Mouse (Mus musculus) forebrain, embryonic 10.5 days (tissue): ENCODE data around the gene Babam2. TPM values are rescaled to one million over a fixed set of nuclear protein-coding genes. Genes with fewer than 3 reads are reported as not detected.

Source experiments
- DNase-seq: peaks from one replicate; pipeline ENCODE4 v3.0.0-alpha.2; 2017; ENCODE audit warnings: low spot score; ENCODE audit errors: extremely low spot score
- H3K27ac ChIP-seq: fragments of 300-500 bp; sonication (generic); 2 replicates; pipeline ENCODE4 v1.5.1; 2016; ENCODE audit warnings: mild to moderate bottlenecking
- H3K27me3 ChIP-seq: fragments of 300-500 bp; sonication (generic); 2 replicates; pipeline ENCODE4 v1.6.1; 2016; ENCODE audit warnings: mild to moderate bottlenecking; ENCODE audit not compliant: poor library complexity, severe bottlenecking
- H3K36me3 ChIP-seq: fragments of 300-500 bp; sonication (generic); replicated peaks from 2 replicates; pipeline ENCODE4 v1.6.1; 2016; ENCODE audit warnings: mild to moderate bottlenecking, moderate library complexity
- H3K4me1 ChIP-seq: fragments of 300-500 bp; sonication (generic); 2 replicates; pipeline ENCODE4 v1.6.1; 2016
- H3K4me3 ChIP-seq: fragments of 300-500 bp; sonication (generic); 2 replicates; pipeline ENCODE4 v1.5.1; 2016; ENCODE audit warnings: mild to moderate bottlenecking, moderate library complexity
- H3K9me3 ChIP-seq: fragments of 300-500 bp; sonication (generic); 2 replicates; pipeline ENCODE4 v1.6.1; 2016; ENCODE audit warnings: mild to moderate bottlenecking, moderate library complexity
- WGBS: fragments of 180-500 bp; shearing (Covaris S2); methylation state at CpG from one replicate; pipeline ENCODE4 v1.1.7; 2016; 5-methylcytosine and 5-hydroxymethylcytosine counted together
- polyA plus RNA-seq: library from polyadenylated mRNA; unstranded; fragments of >200 nt; fragmentation: Nextera tagmentation; extraction: Ambion mirVana; gene quantifications from 2 replicates; pipeline ENCODE4 v1.2.1, GENCODE M21; 2016

Babam2 gene
- polyA plus RNA-seq, 1 experiment from 2014 or later, result 51.7 TPM

DNA sequence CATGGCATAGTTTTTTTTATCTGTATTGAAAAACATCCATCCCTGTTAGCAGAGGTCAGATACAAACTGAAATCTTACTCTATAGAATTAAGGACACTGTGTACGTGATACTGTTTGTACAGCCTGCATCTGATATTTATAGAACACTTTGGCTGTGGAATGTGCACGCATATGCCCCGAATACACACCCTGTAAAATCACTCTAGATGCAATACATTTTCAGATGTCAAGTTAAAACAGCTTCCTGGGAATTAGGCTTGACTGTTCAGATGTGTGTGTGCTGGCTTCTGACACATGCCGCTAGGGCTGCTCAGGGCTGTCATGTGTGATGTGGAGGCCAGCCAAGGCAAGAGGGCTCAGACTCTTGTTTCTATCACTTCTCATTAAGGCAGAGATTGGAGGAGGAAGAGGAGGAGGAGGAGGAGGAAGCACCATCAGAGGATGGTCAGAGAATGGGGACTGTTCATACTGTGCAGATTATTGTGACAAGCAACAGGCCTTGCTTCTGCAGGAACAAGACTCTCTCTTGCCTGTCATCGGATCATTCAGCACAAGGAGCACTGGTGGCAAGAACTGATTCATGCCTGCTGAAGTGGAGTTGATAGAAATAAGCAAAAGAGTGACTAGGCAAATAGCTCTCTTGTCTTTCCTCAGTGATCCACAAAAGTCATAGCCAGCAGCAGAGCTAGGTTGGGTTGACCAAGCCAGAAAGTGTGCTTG is 368.7 kb downstream of the Babam2 start:
- no peak for DNase-seq
- 92% methylated on average over 5 of the region's 5 CpGs for WGBS

GRCm38 (mm10) chr5:32066839-32067238 is 369.4 kb downstream of the Babam2 start:
- Histone ChIP-seq H3K9me3 (no peaks in the 10 kb centered on the region), H3K36me3 (no peaks in the 10 kb centered on the region), H3K27ac (no peak overlapping the region), H3K4me1 (no peaks in the 10 kb centered on the region), H3K4me3 (no peak overlapping the region), H3K27me3 (no peaks in the 10 kb centered on the region)
- 89% methylated on average over 2 of the region's 2 CpGs for WGBS
- no peak for DNase-seq

More for the DNA sequence above, 368.7 kb downstream of the Babam2 start:
- Histone ChIP-seq H3K36me3 (no peaks in the 10 kb centered on the region), H3K9me3 (no peaks in the 10 kb centered on the region), H3K4me1 (no peaks in the 10 kb centered on the region), H3K27ac (no peak overlapping the region), H3K27me3 (no peaks in the 10 kb centered on the region), H3K4me3 (no peak overlapping the region)

DNA sequence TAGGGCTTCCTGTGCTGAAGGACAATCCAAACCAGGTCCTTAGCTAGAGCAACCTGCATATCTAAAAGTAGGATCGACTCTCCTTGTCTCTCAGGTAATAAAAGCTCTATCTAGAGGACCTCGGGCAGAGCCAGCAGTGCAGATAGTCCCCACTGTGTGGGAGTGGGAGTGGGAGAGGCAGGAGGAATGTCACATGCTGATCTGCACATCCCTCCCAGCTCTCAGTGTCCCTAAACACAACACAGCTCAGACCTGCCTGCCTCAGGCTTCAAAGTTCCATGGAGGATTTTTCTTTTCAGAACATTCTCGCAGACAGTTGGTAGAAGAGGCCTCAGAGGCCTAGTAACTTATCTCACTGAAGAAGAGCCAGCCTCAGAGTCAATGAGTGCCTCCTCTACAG is 371.1 kb downstream of the Babam2 start:
- WGBS, result 87% methylated on average over 3 of the region's 3 CpGs
- DNase-seq, result no peak
- H3K4me3 ChIP-seq, result no peak overlapping the region
- no peaks in the 10 kb centered on the region for H3K4me1 ChIP-seq
- no peaks in the 10 kb centered on the region for H3K27me3 ChIP-seq
- H3K36me3 ChIP-seq, result no peaks in the 10 kb centered on the region
- H3K27ac ChIP-seq, result no peak overlapping the region
- no peaks in the 10 kb centered on the region for H3K9me3 ChIP-seq

DNA sequence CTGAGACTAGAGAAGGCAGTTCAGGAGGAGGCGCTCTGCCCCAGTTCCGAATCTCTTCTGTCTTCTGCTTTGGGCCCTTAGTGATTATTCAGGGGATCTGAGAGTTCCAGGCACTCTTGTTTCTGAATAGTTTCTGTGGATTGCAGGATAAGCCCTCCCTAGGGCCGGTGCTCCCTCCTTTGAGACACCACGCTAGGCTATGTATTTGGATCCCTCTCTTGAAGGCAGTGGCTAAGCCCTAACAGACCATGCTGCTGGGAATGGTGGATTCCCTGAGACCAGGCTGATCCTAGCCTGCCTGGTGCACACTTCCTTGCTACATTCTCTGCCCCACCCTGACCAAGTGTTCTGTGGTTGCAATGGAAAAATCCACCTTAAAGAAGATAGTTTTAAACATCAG is 371.6 kb downstream of the Babam2 start:
- H3K4me1 ChIP-seq, result no peaks in the 10 kb centered on the region
- H3K9me3 ChIP-seq, result no peaks in the 10 kb centered on the region
- no peak for DNase-seq
- H3K27ac ChIP-seq, result no peak overlapping the region
- WGBS, result 62% methylated on average over 4 of the region's 4 CpGs
- H3K4me3 ChIP-seq, result no peak overlapping the region
- H3K27me3 ChIP-seq, result no peaks in the 10 kb centered on the region
- H3K36me3 ChIP-seq, result no peaks in the 10 kb centered on the region

DNA sequence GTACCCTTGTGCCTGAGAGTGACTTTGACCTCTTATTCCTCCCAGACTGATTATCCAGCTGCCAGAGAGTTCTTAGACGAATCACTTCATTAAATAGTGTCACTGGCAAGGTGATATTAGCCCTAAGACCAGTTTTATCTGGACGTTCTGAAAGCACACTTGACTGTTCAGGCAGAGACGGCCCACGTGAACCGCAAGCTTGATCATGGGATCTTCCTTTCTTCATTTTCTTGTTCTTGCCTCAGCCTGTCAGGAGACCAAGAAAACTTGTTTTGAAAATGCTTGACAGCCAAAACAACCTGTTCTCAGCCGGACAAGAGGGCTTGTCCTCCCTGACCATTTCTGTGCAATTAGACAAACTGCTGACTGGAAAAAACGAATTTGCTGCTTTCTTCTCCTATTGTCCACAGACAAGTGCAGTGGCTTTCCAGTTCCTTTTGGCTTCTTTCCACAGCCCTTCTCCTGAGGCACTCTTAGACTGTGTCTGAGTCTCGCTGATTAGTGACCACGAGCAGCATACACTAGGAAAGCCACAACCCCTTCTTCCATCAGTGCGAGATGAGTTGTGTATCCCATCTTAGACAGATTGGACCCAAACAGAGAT is 372.2 kb downstream of the Babam2 start:
- Histone ChIP-seq H3K4me1 (no peaks in the 10 kb centered on the region), H3K36me3 (no peaks in the 10 kb centered on the region), H3K4me3 (no peak overlapping the region), H3K27ac (no peak overlapping the region), H3K9me3 (no peaks in the 10 kb centered on the region), H3K27me3 (no peaks in the 10 kb centered on the region)
- DNase-seq, result no peak
- WGBS, result 86% methylated on average over 10 of the region's 10 CpGs

DNA sequence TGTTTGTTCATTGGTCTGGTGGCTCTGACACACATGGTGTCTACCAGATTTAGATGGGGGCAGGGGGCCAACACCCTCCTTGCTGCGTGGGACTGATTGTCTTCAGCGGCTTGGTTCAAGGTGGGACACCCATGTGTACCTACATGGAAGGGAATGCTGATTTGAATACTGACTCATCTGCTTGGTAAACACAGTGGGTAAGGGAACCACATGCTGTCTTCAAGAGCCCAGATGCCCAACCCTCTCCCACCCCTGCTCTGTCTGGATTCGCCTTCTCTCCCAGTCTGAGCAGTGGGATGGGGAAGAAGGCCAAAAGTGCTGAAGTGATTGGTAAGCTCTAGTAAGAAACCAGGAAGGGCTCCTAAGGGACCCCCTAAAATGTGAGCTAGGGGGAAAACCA is 373.3 kb downstream of the Babam2 start:
- no peak overlapping the region for H3K27ac ChIP-seq
- no peaks in the 10 kb centered on the region for H3K36me3 ChIP-seq
- no peak for DNase-seq
- no peak overlapping the region for H3K4me3 ChIP-seq
- no peaks in the 10 kb centered on the region for H3K27me3 ChIP-seq
- WGBS, result 83% methylated on average over 3 of the region's 3 CpGs
- no peaks in the 10 kb centered on the region for H3K9me3 ChIP-seq
- no peaks in the 10 kb centered on the region for H3K4me1 ChIP-seq

DNA sequence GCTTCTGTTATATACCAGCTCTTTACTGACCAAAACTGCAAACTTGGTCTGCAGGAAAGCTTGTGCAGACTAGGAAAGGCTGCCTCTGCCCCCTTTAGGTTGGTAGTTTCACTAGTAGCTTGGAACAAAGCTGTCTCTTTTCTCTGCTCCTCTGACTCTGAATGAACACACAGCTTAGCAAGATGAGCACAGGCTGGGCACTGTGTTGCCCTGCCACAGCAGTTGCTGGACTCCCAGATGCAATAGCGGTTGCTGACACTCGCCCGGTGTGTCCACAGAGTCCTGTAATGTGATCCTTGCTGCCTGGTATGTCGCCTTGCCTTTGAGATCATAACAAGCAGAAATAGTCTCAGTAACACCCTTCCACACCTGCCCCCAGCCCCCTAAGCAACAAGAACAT is 373.8 kb downstream of the Babam2 start:
- WGBS, result 77% methylated on average over 4 of the region's 4 CpGs
- no peaks in the 10 kb centered on the region for H3K4me1 ChIP-seq
- no peak overlapping the region for H3K4me3 ChIP-seq
- no peak overlapping the region for H3K27ac ChIP-seq
- no peaks in the 10 kb centered on the region for H3K36me3 ChIP-seq
- H3K9me3 ChIP-seq, result no peaks in the 10 kb centered on the region
- no peak for DNase-seq
- H3K27me3 ChIP-seq, result no peaks in the 10 kb centered on the region

GRCm38 (mm10) chr5:32071824-32072223 is 374.3 kb downstream of the Babam2 start:
- WGBS, result 94% methylated on average over 5 of the region's 5 CpGs
- no peak overlapping the region for H3K27ac ChIP-seq
- H3K36me3 ChIP-seq, result no peaks in the 10 kb centered on the region
- H3K4me3 ChIP-seq, result no peak overlapping the region
- no peaks in the 10 kb centered on the region for H3K4me1 ChIP-seq
- no peak for DNase-seq
- no peaks in the 10 kb centered on the region for H3K27me3 ChIP-seq
- no peaks in the 10 kb centered on the region for H3K9me3 ChIP-seq

- no peak for DNase-seq
- no peaks in the 10 kb centered on the region for H3K27me3 ChIP-seq
- H3K9me3 ChIP-seq, result no peaks in the 10 kb centered on the region
- no peaks in the 10 kb centered on the region for H3K36me3 ChIP-seq
- H3K4me1 ChIP-seq, result no peaks in the 10 kb centered on the region
- H3K4me3 ChIP-seq, result no peak overlapping the region
- WGBS, result 95% methylated on average over 3 of the region's 3 CpGs
- no peak overlapping the region for H3K27ac ChIP-seq
These were observed 375.4 kb downstream of the Babam2 start for GRCm38 (mm10) chr5:32072877-32073276.

DNA sequence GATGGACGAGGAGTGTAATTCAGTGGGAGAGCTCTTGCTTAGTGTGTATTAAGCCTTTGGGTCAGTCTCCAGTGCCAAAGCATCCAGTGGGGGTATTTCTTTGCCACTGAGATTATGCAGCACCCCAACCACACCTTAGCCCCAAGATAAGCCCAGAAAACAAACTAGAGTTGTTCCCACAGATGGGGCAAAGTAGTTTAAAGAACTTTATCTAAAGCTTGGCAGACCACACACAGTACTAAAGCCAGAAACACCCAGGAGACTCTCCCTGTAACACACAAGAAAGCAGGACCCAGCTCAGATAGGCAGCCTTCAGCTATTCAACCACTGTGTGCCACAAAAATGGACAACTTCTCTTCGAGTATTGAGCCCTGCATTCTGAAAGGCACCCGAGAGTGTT is 376.6 kb downstream of the Babam2 start:
- Histone ChIP-seq H3K4me3 (no peak overlapping the region), H3K36me3 (no peaks in the 10 kb centered on the region), H3K9me3 (no peaks in the 10 kb centered on the region), H3K4me1 (no peaks in the 10 kb centered on the region), H3K27me3 (no peaks in the 10 kb centered on the region), H3K27ac (no peak overlapping the region)
- WGBS, result 86% methylated on average over 3 of the region's 3 CpGs
- DNase-seq, result no peak

DNA sequence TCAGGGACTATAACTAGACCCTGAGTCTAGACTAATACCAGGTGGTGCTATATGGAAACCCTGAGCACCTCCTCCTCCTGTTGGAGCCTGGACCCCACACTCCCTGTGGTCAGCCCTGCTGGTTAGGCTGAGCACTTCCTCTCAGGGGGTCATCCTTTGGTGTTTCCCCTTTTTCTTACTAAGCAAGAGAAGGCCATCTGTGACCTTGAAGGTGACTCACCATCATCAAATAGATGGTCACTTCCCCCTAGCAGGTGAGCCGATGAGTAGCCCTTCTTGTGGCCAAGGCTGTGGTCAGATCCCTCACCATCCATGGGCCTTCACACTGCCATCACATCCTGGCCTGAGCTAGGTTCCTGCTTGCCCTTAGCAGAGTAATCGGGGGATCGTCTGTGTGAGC is 379.7 kb downstream of the Babam2 start:
- Histone ChIP-seq H3K4me1 (peaks cover 9% of the 10 kb centered on the region), H3K27ac (no peak overlapping the region), H3K4me3 (no peak overlapping the region), H3K36me3 (no peaks in the 10 kb centered on the region), H3K27me3 (no peaks in the 10 kb centered on the region), H3K9me3 (no peaks in the 10 kb centered on the region)
- DNase-seq, result no peak
- WGBS, result 83% methylated on average over 3 of the region's 3 CpGs

- no peak for DNase-seq
- Histone ChIP-seq H3K4me3 (no peak overlapping the region), H3K9me3 (no peaks in the 10 kb centered on the region), H3K27me3 (no peaks in the 10 kb centered on the region), H3K4me1 (peaks cover 9% of the 10 kb centered on the region), H3K36me3 (no peaks in the 10 kb centered on the region), H3K27ac (no peak overlapping the region)
- WGBS, result 80% methylated on average over 4 of the region's 4 CpGs
These were observed 381.5 kb downstream of the Babam2 start for GRCm38 (mm10) chr5:32078986-32079385.

DNA sequence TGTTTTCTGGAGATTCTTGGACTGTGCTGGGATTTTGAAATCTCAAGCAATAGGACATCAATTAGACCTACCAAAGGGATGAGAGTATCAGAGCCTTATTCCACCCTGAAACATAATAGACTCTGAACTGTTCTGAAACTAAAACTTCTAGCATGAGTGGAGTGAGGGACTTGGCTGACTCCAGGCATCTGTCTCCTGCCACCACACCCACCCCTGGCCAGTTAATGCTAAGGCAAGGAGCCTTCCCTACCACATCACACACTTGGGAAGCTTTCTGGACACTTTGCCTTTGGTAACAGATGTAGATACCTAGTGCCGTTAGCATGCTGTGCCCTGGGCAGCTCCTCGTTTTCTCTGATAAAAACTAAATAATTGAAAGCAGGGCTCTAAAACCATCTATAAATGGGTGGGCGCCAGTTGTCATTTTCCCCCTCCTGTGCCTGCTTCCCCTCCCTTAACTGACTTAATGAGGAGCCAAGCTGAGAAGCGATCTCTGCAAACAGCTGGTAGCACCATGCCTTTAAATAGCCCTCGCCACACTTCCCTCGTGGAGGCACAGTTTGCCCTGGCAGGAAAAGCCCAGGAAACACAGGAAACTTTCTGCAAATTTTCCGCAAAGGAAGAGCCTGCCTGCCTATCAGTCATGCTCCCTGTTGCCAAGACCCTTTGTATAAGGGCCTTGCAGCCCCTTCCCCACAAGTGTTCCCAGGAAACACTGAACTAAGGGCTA is 383.2 kb downstream of the Babam2 start:
- H3K4me3 ChIP-seq, result no peak overlapping the region
- peak overlapping the region; percentile 30; the same call in 1 of the 2 replicates for H3K27ac ChIP-seq
- H3K36me3 ChIP-seq, result no peaks in the 10 kb centered on the region
- peaks cover 9% of the 10 kb centered on the region for H3K4me1 ChIP-seq
- H3K9me3 ChIP-seq, result no peaks in the 10 kb centered on the region
- no peak for DNase-seq
- WGBS, result 63% methylated on average over 7 of the region's 7 CpGs
- no peaks in the 10 kb centered on the region for H3K27me3 ChIP-seq
